Mouse (Mus musculus) lung, embryonic 16.5 days (tissue): ENCODE results near the gene Tnrc6b. TPM values are rescaled to one million over a fixed set of nuclear protein-coding genes. Genes with fewer than 3 reads are reported as not detected.
A peak's percentile ranks its signal among the peaks of the same experiment; 100 is the strongest.

Source experiments
- ATAC-seq: fragments of 200-750 bp; cut with Nextera tagmentation; 2 replicates; pipeline ENCODE4 v1.8.0; 2017; ENCODE audit warnings: low read depth, mild to moderate bottlenecking, moderate library complexity
- H3K27ac ChIP-seq: fragments of 300-500 bp; sonication (generic); 2 replicates; pipeline ENCODE4 v1.5.1; 2014; ENCODE audit warnings: mild to moderate bottlenecking, control low read depth, low read length
- H3K27me3 ChIP-seq: fragments of 300-500 bp; sonication (generic); 2 replicates; pipeline ENCODE4 v1.6.1; 2014; ENCODE audit warnings: low read depth, low read length, mixed read lengths; ENCODE audit not compliant: control insufficient read depth, insufficient read depth
- H3K36me3 ChIP-seq: fragments of 300-500 bp; sonication (generic); 2 replicates; pipeline ENCODE4 v1.6.1; 2014; ENCODE audit warnings: low read length; ENCODE audit not compliant: control insufficient read depth, insufficient read depth
- H3K4me1 ChIP-seq: fragments of 300-500 bp; sonication (generic); replicated peaks from 2 replicates; pipeline ENCODE4 v1.6.1; 2014; ENCODE audit warnings: low read length, mixed read lengths; ENCODE audit not compliant: control insufficient read depth, insufficient read depth
- H3K4me2 ChIP-seq: fragments of 300-500 bp; sonication (generic); 2 replicates; pipeline ENCODE4 v1.6.1; 2014; ENCODE audit warnings: low read depth, low read length, control low read depth
- H3K4me3 ChIP-seq: fragments of 300-500 bp; sonication (generic); 2 replicates; pipeline ENCODE4 v1.5.1; 2014; ENCODE audit warnings: mild to moderate bottlenecking, low read length, control low read depth
- H3K9ac ChIP-seq: fragments of 300-500 bp; sonication (generic); 2 replicates; pipeline ENCODE4 v1.6.1; 2014; ENCODE audit warnings: low read length, control low read depth
- H3K9me3 ChIP-seq: fragments of 300-500 bp; sonication (generic); 2 replicates; pipeline ENCODE4 v1.6.1; 2016; ENCODE audit warnings: low read length; ENCODE audit not compliant: control insufficient read depth
- WGBS: fragments of 180-500 bp; shearing (Covaris S2); extraction: QIAGEN DNeasy Blood & Tissue Kit; methylation state at CpG from one replicate; pipeline ENCODE4 v1.1.7; 2014; 5-methylcytosine and 5-hydroxymethylcytosine counted together
- microRNA-seq: library from miRNA; unstranded; fragments of <30 nt; microRNA quantifications from one replicate; pipeline ENCODE4, GENCODE M21; 2016
- polyA plus RNA-seq: library from polyadenylated mRNA; unstranded; fragments of >200 nt; fragmentation: Nextera tagmentation; extraction: Ambion mirVana; gene quantifications from 2 replicates; pipeline ENCODE4 v1.2.1, GENCODE M21; 2015

Tnrc6b gene
- polyA plus RNA-seq, 1 experiment from 2014 or later, result 30.8 TPM

- Histone ChIP-seq H3K36me3 (no peaks in the 10 kb centered on the region), H3K4me2 (no peak overlapping the region), H3K9ac (no peak overlapping the region), H3K27me3 (no peaks in the 10 kb centered on the region), H3K4me1 (peaks cover 17% of the 10 kb centered on the region), H3K9me3 (no peaks in the 10 kb centered on the region), H3K27ac (no peak overlapping the region), H3K4me3 (no peak overlapping the region)
- no peak for ATAC-seq
- WGBS, result 65% methylated on average over 2 of the region's 2 CpGs
Measured at GRCm38 (mm10) chr15:80983264-80983663, 272.2 kb downstream of the Tnrc6b start.

- Histone ChIP-seq H3K36me3 (no peaks in the 10 kb centered on the region), H3K9me3 (no peaks in the 10 kb centered on the region), H3K27me3 (no peaks in the 10 kb centered on the region), H3K4me3 (no peak overlapping the region), H3K4me1 (peaks cover 2% of the 10 kb centered on the region; the same call in 1 of the 2 replicates), H3K4me2 (no peak overlapping the region), H3K9ac (no peak overlapping the region), H3K27ac (no peak overlapping the region)
- 25% methylated on average over 1 of the region's 1 CpGs for WGBS
- no peak for ATAC-seq
Measured at GRCm38 (mm10) chr15:80988331-80988730, 277.2 kb downstream of the Tnrc6b start.

- peak overlapping the region; percentile 51 for H3K27ac ChIP-seq
- H3K9me3 ChIP-seq, result no peaks in the 10 kb centered on the region
- no peaks in the 10 kb centered on the region for H3K36me3 ChIP-seq
- peaks cover 2% of the 10 kb centered on the region; the same call in 1 of the 2 replicates for H3K4me1 ChIP-seq
- no peak overlapping the region for H3K9ac ChIP-seq
- no peak overlapping the region for H3K4me3 ChIP-seq
- no peak overlapping the region for H3K4me2 ChIP-seq
- 40% methylated on average over 3 of the region's 3 CpGs for WGBS
- no peaks in the 10 kb centered on the region for H3K27me3 ChIP-seq
- ATAC-seq, result peak; percentile 87
Measured at GRCm38 (mm10) chr15:80989712-80990111, 278.6 kb downstream of the Tnrc6b start.

Small RNAs within 50 kb of the gene (microRNA-seq; reads per million reads assigned to microRNA genes)
- gene Mir5113, result 8.5 reads per million, percentile 22 among the genes with 10 or more reads in this experiment

Other genes starting within 250 kb of the Tnrc6b start
- not detected in 2 replicates for gene Enthd1, start 146.2 kb upstream of the Tnrc6b start, polyA plus RNA-seq
- gene Grap2, start 138.7 kb upstream of the Tnrc6b start, polyA plus RNA-seq, result 1.5 and 1.6 TPM in 2 replicates
- gene Fam83f, start 39.5 kb upstream of the Tnrc6b start, polyA plus RNA-seq, result 1.3 and 1.5 TPM in 2 replicates
- gene Adsl, start 237.2 kb downstream of the Tnrc6b start, polyA plus RNA-seq, result 133 and 135 TPM in 2 replicates